Mouse (Mus musculus): Measurements from ENCODE around the gene Pdzd2. TPM values are rescaled to one million over a fixed set of nuclear protein-coding genes. Genes with fewer than 3 reads are reported as not detected.

Pdzd2 gene
- total RNA-seq, 2 experiments from 2014 or later = 178 to 205 TPM

DNA sequence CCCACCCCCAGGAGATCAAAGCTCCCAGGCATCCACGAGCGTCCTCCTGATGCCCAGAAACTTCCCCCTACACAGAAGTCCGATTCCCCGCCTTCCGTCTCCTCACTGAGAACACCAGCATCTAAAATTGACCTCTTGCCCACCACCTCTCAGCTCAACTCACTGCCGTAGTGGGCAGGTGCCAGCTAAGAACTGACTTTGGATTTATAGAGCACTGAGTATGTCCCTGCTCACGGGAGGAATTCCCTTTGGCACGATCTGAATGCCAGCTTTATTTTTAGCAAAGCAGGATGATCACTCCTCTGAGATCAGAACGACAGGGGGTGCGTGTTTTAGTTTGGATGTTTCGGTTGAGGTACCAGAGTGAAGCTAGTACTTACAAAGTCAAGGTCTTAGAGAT lies 7.1 kb downstream of the Pdzd2 start:
- DNase-seq = peak; percentile 56

DNA sequence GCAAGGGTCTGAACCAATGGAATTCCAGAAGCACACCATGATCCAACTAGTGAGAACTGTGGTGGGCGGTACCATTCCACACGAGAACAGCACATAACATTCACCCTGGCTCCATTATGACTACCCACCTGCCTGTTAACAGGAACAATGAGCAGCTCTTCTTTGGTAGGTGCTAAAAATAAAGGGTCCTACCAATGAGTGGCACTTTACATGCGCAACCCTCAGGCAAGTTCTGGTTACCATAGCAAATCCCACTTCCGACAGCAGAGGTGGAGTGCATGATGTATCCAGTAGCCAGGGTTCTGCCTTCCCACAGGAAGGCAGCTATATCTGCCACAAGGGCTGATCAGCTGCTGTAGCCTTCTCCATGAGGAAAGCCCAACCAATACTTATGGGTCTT lies 11.3 kb downstream of the Pdzd2 start:
- no peak for DNase-seq

GRCm38 (mm10) chr15:12725256-12725655 lies 14.5 kb downstream of the Pdzd2 start:
- peak; percentile 35 for DNase-seq

DNA sequence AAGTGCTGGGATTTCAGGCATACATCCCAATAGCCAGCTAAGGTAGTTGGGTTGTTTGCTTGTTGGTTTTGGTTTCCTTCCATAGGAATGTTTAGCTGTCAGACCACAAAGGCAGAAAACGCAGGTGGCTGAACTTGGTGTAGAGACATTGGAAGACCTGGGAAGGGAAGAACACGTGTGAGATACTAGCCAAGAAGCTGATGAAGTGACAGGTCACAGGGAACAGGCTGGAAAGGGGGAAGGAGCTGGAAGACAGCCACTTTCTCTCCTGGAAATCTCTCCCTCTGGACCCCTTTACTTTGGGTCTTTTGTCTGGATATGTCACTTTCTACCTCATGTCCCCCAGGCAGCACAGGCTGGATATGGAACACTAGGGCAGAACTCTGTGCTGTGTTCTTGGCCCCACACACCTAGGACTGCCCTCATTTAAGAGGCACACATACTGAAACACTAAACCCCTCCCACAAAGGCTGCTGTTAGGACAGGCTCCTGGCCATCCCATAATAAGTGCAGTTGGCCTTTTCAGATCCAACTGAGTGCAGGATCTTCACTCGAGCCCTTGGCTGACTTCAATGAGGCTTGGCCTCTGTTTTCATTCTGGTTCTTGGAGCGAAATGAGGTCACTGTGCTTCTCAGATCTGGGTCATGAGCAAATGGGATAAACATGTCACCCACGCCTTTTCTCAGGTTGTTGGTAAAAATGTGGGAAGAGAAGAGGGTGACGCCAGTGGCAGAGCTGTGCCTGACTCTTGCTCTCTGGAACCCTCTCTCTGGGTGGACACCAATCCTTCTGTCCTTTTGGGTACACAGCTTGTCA lies 17.8 kb downstream of the Pdzd2 start:
- no peak for DNase-seq

- no peak for DNase-seq
Measured at GRCm38 (mm10) chr15:12718819-12719218, 20.9 kb downstream of the Pdzd2 start.

GRCm38 (mm10) chr15:12717410-12717809 lies 22.3 kb downstream of the Pdzd2 start:
- no peak for DNase-seq

GRCm38 (mm10) chr15:12716881-12717280 lies 22.8 kb downstream of the Pdzd2 start:
- no peak for DNase-seq

DNA sequence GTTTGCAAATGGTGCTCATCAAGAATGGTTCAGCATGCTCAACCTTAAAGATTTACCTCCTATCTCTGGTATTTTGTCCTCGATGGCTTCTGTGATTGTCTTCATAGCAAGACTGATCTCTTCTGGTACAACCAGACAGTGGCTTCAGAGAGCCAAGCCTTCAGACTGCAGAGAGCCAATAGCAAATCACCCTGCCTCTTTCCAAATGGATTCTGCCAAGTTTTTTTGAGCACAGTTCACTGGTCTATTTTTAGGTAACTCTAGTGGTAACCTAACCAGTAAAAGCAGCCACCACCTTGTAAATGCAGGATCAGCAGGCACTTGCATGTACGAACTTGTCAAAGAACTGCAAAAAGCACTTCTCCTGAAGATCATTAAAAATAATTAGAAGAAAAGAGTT lies 25.4 kb downstream of the Pdzd2 start:
- no peak for DNase-seq

GRCm38 (mm10) chr15:12713216-12713615 lies 26.5 kb downstream of the Pdzd2 start:
- no peak for DNase-seq

DNA sequence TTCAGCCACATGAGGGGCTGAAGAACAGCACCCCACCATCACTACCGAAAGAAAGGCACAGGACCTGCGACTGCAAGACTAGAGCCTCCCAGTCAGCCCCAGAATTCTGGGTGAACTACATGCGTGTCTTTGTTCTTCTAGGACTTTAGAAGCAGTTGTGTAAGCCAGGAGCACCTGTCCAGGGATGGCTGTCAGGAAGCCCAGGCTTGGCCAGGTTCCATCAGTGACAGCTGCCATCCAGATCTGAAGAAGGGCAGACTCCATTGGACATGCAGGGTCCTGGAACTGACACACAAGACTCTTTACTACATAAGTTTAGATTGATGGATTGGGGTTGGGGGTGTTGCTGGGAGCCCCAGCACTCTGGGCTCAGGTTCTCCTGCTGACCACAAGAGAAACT lies 29.7 kb downstream of the Pdzd2 start:
- peak; percentile 35 for DNase-seq

- DNase-seq = no peak
Measured at GRCm38 (mm10) chr15:12708297-12708696, 31.4 kb downstream of the Pdzd2 start.

- no peak for DNase-seq
Measured at GRCm38 (mm10) chr15:12706902-12707301, 32.8 kb downstream of the Pdzd2 start.

DNA sequence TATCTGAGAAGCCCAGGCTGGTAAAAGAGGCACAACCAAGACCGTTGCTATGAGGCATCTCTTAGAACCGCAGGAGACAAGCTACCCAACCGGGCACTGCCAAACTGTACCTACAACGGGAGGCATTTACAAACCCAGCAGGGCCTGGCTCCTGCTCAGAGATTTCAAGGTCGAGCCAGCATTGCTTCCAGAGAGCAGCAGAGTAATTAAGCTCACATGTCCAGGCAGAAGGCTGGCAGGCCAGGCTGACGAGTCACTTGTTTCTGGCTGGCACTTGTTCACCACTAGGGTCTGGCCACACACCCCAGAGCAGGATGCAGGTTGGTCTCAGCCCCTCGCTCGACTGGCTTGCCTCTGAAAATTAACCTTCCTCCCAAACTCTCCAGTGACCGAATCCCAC lies 39.4 kb downstream of the Pdzd2 start:
- DNase-seq = peak; percentile 44

GRCm38 (mm10) chr15:12697741-12698140 lies 42.0 kb downstream of the Pdzd2 start:
- no peak for DNase-seq

GRCm38 (mm10) chr15:12696889-12697288 lies 42.8 kb downstream of the Pdzd2 start:
- DNase-seq = no peak

DNA sequence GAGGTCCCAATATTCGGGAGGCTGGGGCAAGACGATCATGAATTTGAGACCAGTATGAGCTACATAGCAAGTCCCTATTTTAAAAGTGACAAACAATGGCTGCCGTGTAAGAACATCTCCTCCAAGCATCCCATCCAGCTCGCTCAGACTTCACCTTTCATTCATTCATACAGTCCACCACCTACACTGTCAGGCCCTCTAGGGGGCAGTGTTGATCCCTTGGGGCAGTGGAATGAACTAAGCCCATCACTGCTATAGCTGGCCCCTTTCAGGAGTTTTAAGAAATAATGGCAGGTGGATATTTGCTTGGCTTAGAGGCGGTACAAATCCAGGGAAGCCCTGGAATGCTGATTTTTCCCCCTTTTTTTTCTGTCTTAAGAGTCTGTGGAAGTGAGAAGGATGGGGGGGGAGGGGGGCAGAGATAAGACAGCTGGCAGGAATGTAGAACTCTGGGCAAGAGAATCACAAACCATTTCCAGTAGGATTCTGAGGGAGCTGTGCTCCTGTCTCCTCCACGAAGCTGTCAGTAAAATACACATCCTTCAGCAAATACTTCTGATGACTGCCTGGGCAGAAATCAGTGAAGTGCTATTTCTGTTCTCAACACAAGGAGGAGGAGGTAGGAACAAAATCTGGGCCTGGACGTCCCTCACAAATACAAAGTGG lies 49.9 kb downstream of the Pdzd2 start:
- no peak for DNase-seq

DNA sequence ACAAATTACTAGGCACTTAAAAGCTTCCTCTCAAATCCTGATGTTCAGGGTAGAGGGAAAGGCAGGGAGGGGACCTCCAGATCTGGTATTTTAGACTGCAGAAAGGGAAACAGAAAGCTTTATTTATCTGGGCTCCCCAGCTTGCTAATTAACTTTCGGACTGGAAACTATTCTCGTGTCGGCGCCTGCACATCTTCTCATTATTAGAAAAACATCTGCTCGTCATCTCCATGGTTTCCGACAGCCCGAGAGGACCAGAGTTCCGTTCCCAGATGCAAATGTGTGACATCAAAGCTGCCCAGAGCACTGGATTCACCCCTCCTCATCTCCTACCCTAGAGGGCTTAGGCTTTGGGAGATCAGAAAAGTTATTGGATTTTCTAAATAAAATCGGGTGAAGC lies 57.2 kb downstream of the Pdzd2 start:
- no peak for DNase-seq

GRCm38 (mm10) chr15:12681891-12682290 lies 57.8 kb downstream of the Pdzd2 start:
- DNase-seq = no peak

DNA sequence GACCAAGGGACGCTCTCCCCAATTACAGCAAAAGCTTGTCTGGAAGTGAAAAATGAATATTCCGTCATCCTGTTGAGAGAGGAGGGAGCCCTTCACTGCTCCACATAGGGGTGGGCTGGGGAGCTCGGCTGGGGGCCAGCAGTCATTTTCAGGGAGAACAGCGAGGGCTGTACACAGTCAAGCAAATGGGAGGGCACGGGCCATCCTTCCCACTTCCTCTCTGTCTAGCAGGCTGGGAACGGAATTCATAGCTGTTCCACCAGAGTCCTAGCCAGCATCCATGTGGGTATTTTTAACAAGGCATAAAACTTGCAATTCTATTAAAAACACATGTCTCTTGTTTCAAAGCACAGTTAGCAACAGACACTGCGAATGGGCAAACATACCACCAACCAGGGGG lies 59.0 kb downstream of the Pdzd2 start:
- peak; percentile 57 for DNase-seq

- DNase-seq = no peak
Measured at GRCm38 (mm10) chr15:12679996-12680395, 59.7 kb downstream of the Pdzd2 start.

DNA sequence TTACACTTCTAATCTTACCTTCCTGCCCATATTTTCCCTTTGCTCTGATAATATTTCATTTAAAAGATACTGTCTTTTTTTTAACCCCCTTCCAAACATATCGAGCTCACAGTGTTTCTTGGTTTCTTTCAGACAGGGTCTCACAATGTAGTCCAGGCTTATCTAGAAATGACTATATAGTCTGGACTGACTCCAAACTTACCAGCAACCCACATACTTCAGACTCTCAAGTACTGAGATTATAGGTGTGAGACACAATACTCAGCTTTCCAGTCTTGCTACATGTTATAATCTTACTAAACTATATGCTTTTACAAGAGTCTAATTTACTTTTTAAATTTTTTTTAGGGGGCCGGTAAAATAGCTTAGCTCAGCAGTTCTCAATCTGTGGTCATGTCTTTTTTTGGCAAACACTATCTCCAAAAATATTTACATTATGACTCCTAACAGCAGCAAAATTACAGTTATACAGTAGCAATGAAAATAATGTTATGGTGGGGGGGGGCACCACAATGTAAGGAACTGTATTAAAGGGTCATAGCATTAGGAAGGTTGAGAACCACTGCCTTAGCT lies 61.1 kb downstream of the Pdzd2 start:
- DNase-seq = no peak

DNA sequence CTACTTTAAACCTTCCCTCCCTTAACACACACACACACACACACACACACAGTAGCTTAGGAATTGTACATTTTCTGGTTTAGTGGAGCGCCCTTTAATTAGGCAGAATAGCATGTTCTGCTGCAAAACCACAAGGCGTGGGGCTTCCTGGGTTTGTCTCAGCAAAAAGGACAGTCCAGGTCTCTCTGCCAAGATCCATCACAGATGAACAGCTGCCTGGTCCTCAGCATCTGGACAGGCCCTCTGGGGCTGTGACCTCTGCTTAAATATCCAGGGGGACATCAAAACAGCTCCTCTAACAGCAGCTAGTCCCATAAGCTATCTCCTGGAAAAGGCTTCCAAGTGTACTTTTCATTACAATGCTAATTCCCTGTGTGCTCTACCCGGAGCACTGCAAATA lies 64.4 kb downstream of the Pdzd2 start:
- DNase-seq = no peak

- DNase-seq = no peak
Measured at GRCm38 (mm10) chr15:12674026-12674425, 65.7 kb downstream of the Pdzd2 start.
